Mouse (Mus musculus) heart, adult 2 months (tissue): ENCODE results near the gene Rfx7.

Source experiments
- CTCF ChIP-seq: fragments of 200-600 bp; IDR thresholded peaks from 2 replicates; pipeline ENCODE4 v1.8.1; 2022; ENCODE audit warnings: antibody characterized with exemption, mild to moderate bottlenecking, moderate library complexity
- EP300 ChIP-seq: fragments of 200-500 bp; IDR thresholded peaks from 2 replicates; pipeline ENCODE4 v1.6.1; 2011; ENCODE audit warnings: low read depth, low read length, control low read depth; ENCODE audit not compliant: insufficient read depth

- no peak; the same call in 1 of the 2 replicates for TF ChIP-seq CTCF
- no peak for TF ChIP-seq EP300
Measured at GRCm38 (mm10) chr9:72531291-72531995, 597 bp upstream of the Rfx7 start.
